Mouse (Mus musculus): ENCODE measurements around the gene Dedd2.
"Not testable (repeated sequence)": the region's sequence is repeated elsewhere in the genome, so short reads cannot be mapped to it uniquely, and the experiment has no call there.

Gene Dedd2

GRCm38 (mm10) chr7:25220457-25221101 lies at the start of gene Dedd2:
TSS of gene Dedd2 (minus strand) at chr7:25220615.
- no peak for DNase-seq (ENCODE audit: low spot score in 2 of 2)

GRCm38 (mm10) chr7:25269545-25270271 lies 49.3 kb upstream of the Dedd2 start:
- no peak for DNase-seq (ENCODE audit: low spot score in 2 of 2)

- no peak for DNase-seq (ENCODE audit: low spot score in 2 of 2)
Observed at GRCm38 (mm10) chr7:25269029-25269428, 48.6 kb upstream of the Dedd2 start.

- DNase-seq (ENCODE audit: low spot score in 2 of 2), result no peak
Observed at GRCm38 (mm10) chr7:25268588-25268987, 48.2 kb upstream of the Dedd2 start.

GRCm38 (mm10) chr7:25267751-25268463 lies 47.5 kb upstream of the Dedd2 start:
- peak; percentile 94 to 98 for DNase-seq (ENCODE audit: low spot score in 2 of 2)

- peak; percentile 97 to 98 for DNase-seq (ENCODE audit: low spot score in 2 of 2)
Observed at GRCm38 (mm10) chr7:25267301-25267750, 46.9 kb upstream of the Dedd2 start, which contains the start of gene Cic. TSS of gene Cic (plus strand) at chr7:25267704.

- DNase-seq (ENCODE audit: low spot score in 2 of 2), result no peak
Observed at GRCm38 (mm10) chr7:25266180-25266962, 46.0 kb upstream of the Dedd2 start.

GRCm38 (mm10) chr7:25265743-25266142 lies 45.3 kb upstream of the Dedd2 start:
- not testable (repeated sequence) for DNase-seq (ENCODE audit: low spot score in 2 of 2)

GRCm38 (mm10) chr7:25263968-25264870 lies 43.8 kb upstream of the Dedd2 start:
- DNase-seq (ENCODE audit: low spot score in 2 of 2), result no peak

- DNase-seq (ENCODE audit: low spot score in 2 of 2), result no peak
Observed at GRCm38 (mm10) chr7:25261896-25262295, 41.5 kb upstream of the Dedd2 start.

- no peak for DNase-seq (ENCODE audit: low spot score in 2 of 2)
Observed at GRCm38 (mm10) chr7:25251822-25252221, 31.4 kb upstream of the Dedd2 start.

GRCm38 (mm10) chr7:25251071-25251791 lies 30.8 kb upstream of the Dedd2 start:
- DNase-seq (ENCODE audit: low spot score in 2 of 2), result no peak

- DNase-seq (ENCODE audit: low spot score in 2 of 2), result peak; percentile 92 to 97
Observed at GRCm38 (mm10) chr7:25250141-25250972, 29.9 kb upstream of the Dedd2 start, which contains the start of gene Erf. TSS of gene Erf (minus strand) at chr7:25250761.

GRCm38 (mm10) chr7:25249314-25250140 lies 29.1 kb upstream of the Dedd2 start:
- peak; percentile 50 to 52 for DNase-seq (ENCODE audit: low spot score in 2 of 2)

- no peak for DNase-seq (ENCODE audit: low spot score in 2 of 2)
Observed at GRCm38 (mm10) chr7:25248846-25249313, 28.5 kb upstream of the Dedd2 start.

- DNase-seq (ENCODE audit: low spot score in 2 of 2), result peak; percentile 60 to 65
Observed at GRCm38 (mm10) chr7:25248018-25248647, 27.7 kb upstream of the Dedd2 start.

GRCm38 (mm10) chr7:25247498-25247897 lies 27.1 kb upstream of the Dedd2 start:
- DNase-seq (ENCODE audit: low spot score in 2 of 2), result no peak

All from frontal cortex, postnatal 25 days (tissue).